Mouse (Mus musculus) lung, adult 2 months (tissue): ENCODE measurements around the gene Dennd4c.

Source experiments
- CTCF ChIP-seq: fragments of 200-500 bp; IDR thresholded peaks from 2 replicates; pipeline ENCODE4 v1.5.1; 2011; ENCODE audit warnings: mild to moderate bottlenecking, low read length, control low read depth; ENCODE audit not compliant: insufficient read depth
- POLR2A ChIP-seq: fragments of 200-500 bp; IDR thresholded peaks from 2 replicates; pipeline ENCODE4 v1.6.1; 2011; ENCODE audit warnings: low read depth, mild to moderate bottlenecking, control low read depth, low read length, borderline replicate concordance; ENCODE audit errors: extremely low read depth

GRCm38 (mm10) chr4:86887879-86888278 lies 139.5 kb downstream of the Dennd4c start:
- TF ChIP-seq CTCF (no peak; the same call in 1 of the 2 replicates), POLR2A (no peak)
